19 mouse cellular contexts compared by ENCODE assay signal in genomic region chr13:113663883-113664282, GRCm38 (mm10). TPM values are rescaled to one million over a fixed set of nuclear protein-coding genes. Genes with fewer than 3 reads are reported as not detected.
DNase-seq lines count a peak whose midpoint lies in the region; ATAC-seq lines count a peak whose summit lies in the region.
"Had no signal": no experiment of that assay in that cellular context is flagged by ENCODE, and none has a peak within 500 bp of the region (broad histone marks: within the 10 kb centered on the region; RNA-seq: fewer than 3 reads in every experiment).

No protein-coding gene starts in this region.

- peak overlapping the region; percentile 94 for H3K27ac ChIP-seq in heart, embryonic 11.5 days (ENCODE audit: low read depth, low read length)
- H3K27ac ChIP-seq in limb, embryonic 13.5 days: no peak overlapping the region
- H3K27ac ChIP-seq in limb, embryonic 10.5 days: no peak overlapping the region
- no peak overlapping the region for H3K27ac ChIP-seq in forebrain, embryonic 12.5 days
- H3K27ac ChIP-seq in heart, embryonic 16.5 days (ENCODE audit: low read length): peak overlapping the region; percentile 94
- H3K27ac ChIP-seq: kidney, postnatal 0 days; lung, embryonic 15.5 days; neural tube, embryonic 15.5 days; stomach, postnatal 0 days had no signal

- DNase-seq in heart, adult 18-20 months: no peak
- no peak for DNase-seq in limb, embryonic 10.5 days (ENCODE audit: low spot score)
- no peak for DNase-seq in right cerebral cortex, adult 2 months (ENCODE audit: low spot score in 2 of 2)
- DNase-seq: adrenal gland, postnatal 14 days; cerebellum, adult 9-10 months; thymus, postnatal 14 days had no signal

- H3K36me3 ChIP-seq in heart, embryonic 11.5 days (ENCODE audit: control insufficient read depth, insufficient read depth, low read length): no peaks in the 10 kb centered on the region
- H3K36me3 ChIP-seq in limb, embryonic 13.5 days: no peaks in the 10 kb centered on the region
- no peaks in the 10 kb centered on the region for H3K36me3 ChIP-seq in limb, embryonic 10.5 days
- H3K36me3 ChIP-seq in forebrain, embryonic 12.5 days (replicated peaks): no peaks in the 10 kb centered on the region
- H3K36me3 ChIP-seq in heart, embryonic 16.5 days (ENCODE audit: control insufficient read depth, insufficient read depth): no peaks in the 10 kb centered on the region
- H3K36me3 ChIP-seq: lung, embryonic 15.5 days; midbrain, embryonic 15.5 days; neural tube, embryonic 15.5 days had no signal

- peak overlapping the region; percentile 52; the same call in 1 of the 2 replicates for H3K9ac ChIP-seq in heart, embryonic 11.5 days (ENCODE audit: low read depth, low read length)
- peak overlapping the region; percentile 36; the same call in 1 of the 2 replicates for H3K9ac ChIP-seq in limb, embryonic 13.5 days
- no peak overlapping the region for H3K9ac ChIP-seq in forebrain, embryonic 12.5 days
- peak overlapping the region; percentile 65 for H3K9ac ChIP-seq in heart, embryonic 16.5 days (ENCODE audit: low read length)
- H3K9ac ChIP-seq: lung, embryonic 15.5 days; midbrain, embryonic 15.5 days; neural tube, embryonic 15.5 days had no signal

- 62% methylated on average over 7 of the region's 7 CpGs for WGBS in heart, embryonic 11.5 days (ENCODE audit: insufficient replicate concordance)
- WGBS in limb, embryonic 13.5 days: 70% methylated on average over 7 of the region's 7 CpGs
- WGBS in limb, embryonic 10.5 days: 84% methylated on average over 7 of the region's 7 CpGs
- WGBS in forebrain, embryonic 12.5 days: 76% methylated on average over 7 of the region's 7 CpGs
- WGBS in heart, embryonic 16.5 days: 50% methylated on average over 7 of the region's 7 CpGs

- H3K4me1 ChIP-seq in heart, embryonic 11.5 days (ENCODE audit: control insufficient read depth, insufficient read depth, low read length): no peaks in the 10 kb centered on the region
- H3K4me1 ChIP-seq in limb, embryonic 13.5 days: no peaks in the 10 kb centered on the region
- peaks cover 5% of the 10 kb centered on the region; the same call in 1 of the 2 replicates for H3K4me1 ChIP-seq in limb, embryonic 10.5 days
- H3K4me1 ChIP-seq in forebrain, embryonic 12.5 days: peaks cover 12% of the 10 kb centered on the region
- H3K4me1 ChIP-seq in heart, embryonic 16.5 days (ENCODE audit: control insufficient read depth, insufficient read depth, low read length): peaks cover 9% of the 10 kb centered on the region
- H3K4me1 ChIP-seq: lung, embryonic 15.5 days; midbrain, embryonic 15.5 days had no signal

- H3K27me3 ChIP-seq in heart, embryonic 11.5 days (ENCODE audit: control insufficient read depth, insufficient read depth, low read length): no peaks in the 10 kb centered on the region
- H3K27me3 ChIP-seq in limb, embryonic 13.5 days: no peaks in the 10 kb centered on the region
- no peaks in the 10 kb centered on the region for H3K27me3 ChIP-seq in limb, embryonic 10.5 days (ENCODE audit: low read depth, poor library complexity, severe bottlenecking)
- peaks cover 2% of the 10 kb centered on the region; the same call in 1 of the 2 replicates for H3K27me3 ChIP-seq in forebrain, embryonic 12.5 days
- H3K27me3 ChIP-seq in heart, embryonic 16.5 days (ENCODE audit: control insufficient read depth, insufficient read depth, low read length): no peaks in the 10 kb centered on the region
- H3K27me3 ChIP-seq: lung, embryonic 15.5 days; midbrain, embryonic 15.5 days had no signal

- peak overlapping the region; percentile 66 for H3K4me2 ChIP-seq in heart, embryonic 11.5 days
- H3K4me2 ChIP-seq in limb, embryonic 13.5 days (replicated peaks): no peak overlapping the region
- H3K4me2 ChIP-seq in forebrain, embryonic 12.5 days: peak overlapping the region; percentile 26; the same call in 1 of the 2 replicates
- peak overlapping the region; percentile 80 for H3K4me2 ChIP-seq in heart, embryonic 16.5 days (ENCODE audit: low read depth, low read length)
- H3K4me2 ChIP-seq: liver, embryonic 11.5 days; midbrain, embryonic 15.5 days had no signal

- no peaks in the 10 kb centered on the region for H3K9me3 ChIP-seq in heart, embryonic 11.5 days (replicated peaks; ENCODE audit: control insufficient read depth, low read length)
- no peaks in the 10 kb centered on the region for H3K9me3 ChIP-seq in limb, embryonic 13.5 days
- H3K9me3 ChIP-seq in limb, embryonic 10.5 days (replicated peaks): no peaks in the 10 kb centered on the region
- no peaks in the 10 kb centered on the region for H3K9me3 ChIP-seq in forebrain, embryonic 12.5 days
- no peaks in the 10 kb centered on the region for H3K9me3 ChIP-seq in heart, embryonic 16.5 days (replicated peaks; ENCODE audit: control insufficient read depth, low read length)
- H3K9me3 ChIP-seq: lung, embryonic 15.5 days; midbrain, embryonic 15.5 days; neural tube, embryonic 15.5 days had no signal

- H3K4me3 ChIP-seq in heart, embryonic 11.5 days (ENCODE audit: low read depth, low read length): peak overlapping the region; percentile 45
- no peak overlapping the region for H3K4me3 ChIP-seq in limb, embryonic 13.5 days
- H3K4me3 ChIP-seq in limb, embryonic 10.5 days: no peak overlapping the region
- H3K4me3 ChIP-seq in forebrain, embryonic 12.5 days (replicated peaks): no peak overlapping the region
- peak overlapping the region; percentile 58 for H3K4me3 ChIP-seq in heart, embryonic 16.5 days (ENCODE audit: low read length)
- H3K4me3 ChIP-seq: lung, embryonic 15.5 days; midbrain, embryonic 15.5 days; neural tube, embryonic 15.5 days had no signal

- no peak for ATAC-seq in heart, embryonic 11.5 days (replicated peaks; ENCODE audit: insufficient number of reproducible peaks, low FRiP score, low TSS enrichment)
- ATAC-seq in limb, embryonic 13.5 days (ENCODE audit: low FRiP score, low read depth): no peak
- no peak for ATAC-seq in forebrain, embryonic 12.5 days (ENCODE audit: low FRiP score)
- ATAC-seq in heart, embryonic 16.5 days (replicated peaks; ENCODE audit: extremely low read depth, insufficient read depth, low FRiP score): no peak
- ATAC-seq: intestine, postnatal 0 days had no signal

RNA-seq across cellular contexts. Expression of gene Hspb3, which starts 0.4 kb away (rescaled TPM):
- polyA plus RNA-seq in heart, embryonic 11.5 days (2014; fragmentation: Nextera tagmentation; extraction: Ambion mirVana): 71.8 and 75.2 TPM in 2 replicates
- 10 to 100 TPM; 14.3 to 19.7 TPM for total RNA-seq in heart, adult 18-20 months (2021)
- 10.9 TPM in 2 replicates for polyA plus RNA-seq in limb, embryonic 13.5 days (2015; fragmentation: Nextera tagmentation; extraction: Ambion mirVana)
- polyA plus RNA-seq in limb, embryonic 10.5 days (2016; fragmentation: Nextera tagmentation; extraction: Ambion mirVana): not detected in 2 replicates
- polyA plus RNA-seq in forebrain, embryonic 12.5 days (2016; fragmentation: Nextera tagmentation; extraction: Ambion mirVana): 0.42 TPM in 1 of 2 replicates, not detected in the other
- 44.6 and 49.1 TPM in 2 replicates for polyA plus RNA-seq in heart, embryonic 16.5 days (2015; fragmentation: Nextera tagmentation; extraction: Ambion mirVana)
- total RNA-seq: adrenal gland, postnatal 14 days; hematopoietic stem cell, adult 5-6 weeks had no signal
- polyA plus RNA-seq: kidney, postnatal 0 days; midbrain, embryonic 15.5 days; spleen, adult 2 months; stomach, postnatal 0 days had no signal

RNA-seq across cellular contexts. Expression of gene Snx18, which starts 45.5 kb away (rescaled TPM):
- 21.6 and 23.1 TPM in 2 replicates for polyA plus RNA-seq in heart, embryonic 11.5 days (2014; fragmentation: Nextera tagmentation; extraction: Ambion mirVana)
- total RNA-seq in heart, adult 18-20 months (2021): 10 to 100 TPM; 20.2 to 20.4 TPM
- polyA plus RNA-seq in limb, embryonic 13.5 days (2015; fragmentation: Nextera tagmentation; extraction: Ambion mirVana): 23.2 and 23.5 TPM in 2 replicates
- 21.6 and 22.5 TPM in 2 replicates for polyA plus RNA-seq in limb, embryonic 10.5 days (2016; fragmentation: Nextera tagmentation; extraction: Ambion mirVana)
- 15.3 and 18.2 TPM in 2 replicates for polyA plus RNA-seq in forebrain, embryonic 12.5 days (2016; fragmentation: Nextera tagmentation; extraction: Ambion mirVana)
- polyA plus RNA-seq in heart, embryonic 16.5 days (2015; fragmentation: Nextera tagmentation; extraction: Ambion mirVana): 10.7 and 11.8 TPM in 2 replicates

Comparison
In these comparisons a context has a peak if more than half of its experiments do, and no peak if none do; other contexts are left out.
1. H3K27ac ChIP-seq: peak in heart, embryonic 11.5 days (single experiment) and heart, embryonic 16.5 days (single experiment); none in limb, embryonic 13.5 days (single experiment), limb, embryonic 10.5 days (single experiment) and forebrain, embryonic 12.5 days (single experiment).
2. H3K4me3 ChIP-seq: peak in heart, embryonic 11.5 days (single experiment) and heart, embryonic 16.5 days (single experiment); none in limb, embryonic 13.5 days (single experiment), limb, embryonic 10.5 days (single experiment) and forebrain, embryonic 12.5 days (single experiment).